Mouse (Mus musculus) testis, postnatal 10 days (tissue): ENCODE measurements at regions not wholly inside any gene's neighbourhood (a gene's known extent, or its start where the extent isn't known, plus 50 kb on each side); places are given as distances from the start of the nearest gene placed in this dataset.
"Not testable (repeated sequence)": the region's sequence is repeated elsewhere in the genome, so short reads cannot be mapped to it uniquely, and the experiment has no call there.

Experiments
- DNase-seq: peaks from one replicate; pipeline ENCODE4 v3.0.0; 2021; ENCODE audit warnings: low spot score

DNA sequence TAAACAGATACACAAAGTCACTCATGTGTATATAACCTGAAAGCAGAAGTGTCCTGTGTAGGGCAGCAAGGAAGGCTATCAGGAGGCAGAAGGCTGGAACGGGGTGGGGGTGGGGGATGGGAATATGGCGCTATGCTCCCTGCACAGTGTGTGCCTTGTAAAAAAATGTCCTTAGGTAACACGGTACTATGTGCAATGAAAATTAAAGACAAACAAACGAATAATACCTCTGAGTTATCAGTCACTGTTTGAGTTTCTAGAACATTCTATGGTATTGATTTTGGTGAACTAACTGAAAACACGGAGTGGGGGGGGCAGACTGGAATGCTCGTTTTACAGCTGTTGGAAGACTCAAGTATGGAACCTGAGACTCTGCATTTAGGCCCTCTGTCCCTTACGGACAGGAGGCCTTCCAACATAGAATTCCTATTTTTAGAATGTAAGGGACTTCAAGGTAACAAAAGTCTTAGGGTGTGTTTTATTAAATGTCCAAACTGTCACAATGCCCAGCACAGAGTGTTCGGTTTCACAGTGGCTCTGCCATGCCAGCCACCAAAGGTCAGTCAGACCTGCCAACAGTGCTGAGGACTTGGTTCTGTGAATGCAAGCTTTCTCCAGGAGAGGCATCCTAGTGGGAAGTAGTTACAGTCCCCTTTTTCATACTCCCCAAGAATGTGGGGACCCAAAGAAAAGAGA, 240.6 kb downstream of the Ano6 start:
- no peak for DNase-seq

DNA sequence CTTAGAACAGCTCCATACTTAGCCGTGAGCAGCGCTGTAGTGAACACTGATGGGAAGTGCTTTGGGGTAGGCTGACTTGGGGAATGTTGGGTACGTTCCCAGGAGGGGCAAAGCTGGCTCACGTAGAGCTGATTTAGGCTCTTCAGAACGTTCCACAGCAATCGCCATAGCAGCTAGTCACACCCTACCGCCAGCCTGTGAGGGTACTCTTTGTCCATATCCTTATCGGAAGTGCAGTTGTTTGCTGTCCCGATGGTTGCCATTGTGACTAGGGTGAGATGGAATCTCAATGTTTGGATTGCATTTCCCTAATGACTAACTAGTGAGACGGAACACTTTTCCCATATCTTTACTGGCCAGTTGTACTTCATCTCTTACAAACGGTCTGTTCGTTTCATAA, 244.6 kb downstream of the Ano6 start:
- no peak for DNase-seq

DNA sequence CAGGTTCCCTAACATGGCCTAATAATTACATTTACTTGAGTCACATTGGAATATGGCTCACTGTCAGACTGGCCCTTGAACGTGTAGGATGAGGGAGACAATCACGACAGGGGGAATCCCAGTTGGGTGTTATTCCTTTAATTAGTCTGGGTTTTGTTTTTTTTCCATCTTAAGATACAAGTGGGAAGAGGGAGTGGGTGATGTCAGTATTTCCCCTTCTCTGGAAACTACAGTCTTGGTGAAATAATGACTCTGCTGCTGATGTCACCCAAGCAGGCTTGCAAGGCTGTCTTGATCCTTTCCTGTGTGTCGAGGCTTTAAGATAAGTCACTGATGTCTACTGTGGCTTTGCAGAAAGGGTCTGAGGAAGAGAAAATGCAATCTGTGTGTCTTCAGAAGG, 241.8 kb upstream of the Arid2 start:
- no peak for DNase-seq

DNA sequence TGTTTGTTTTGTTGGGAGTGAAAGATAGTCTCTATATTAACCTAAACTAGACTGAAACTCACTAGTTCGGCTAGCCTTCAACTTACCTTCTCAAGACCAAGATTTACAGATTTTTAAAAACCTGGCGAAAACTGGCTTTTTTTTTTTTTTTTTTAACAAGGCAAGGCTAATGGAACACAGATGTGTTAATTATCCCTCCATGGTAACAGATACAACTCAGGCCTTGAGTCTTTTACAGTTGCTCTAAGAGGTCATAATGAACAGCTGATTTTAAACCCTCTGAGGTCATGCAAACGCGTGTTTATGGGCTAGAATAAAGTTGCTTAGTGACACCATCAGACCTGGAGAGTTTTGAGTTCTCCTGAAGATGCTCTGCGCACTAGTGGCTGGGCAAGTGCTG, 240.7 kb upstream of the Arid2 start:
- DNase-seq: no peak

- no peak for DNase-seq
Observed at GRCm38 (mm10) chr15:96050416-96050815, 236.9 kb upstream of the Arid2 start.

GRCm38 (mm10) chr15:96052586-96052985, 234.7 kb upstream of the Arid2 start:
- DNase-seq: no peak

GRCm38 (mm10) chr15:96055361-96055760, 232.0 kb upstream of the Arid2 start:
- no peak for DNase-seq

GRCm38 (mm10) chr15:96055796-96056473, 231.4 kb upstream of the Arid2 start:
- no peak for DNase-seq

GRCm38 (mm10) chr15:96059623-96060022, 227.7 kb upstream of the Arid2 start:
- no peak for DNase-seq

DNA sequence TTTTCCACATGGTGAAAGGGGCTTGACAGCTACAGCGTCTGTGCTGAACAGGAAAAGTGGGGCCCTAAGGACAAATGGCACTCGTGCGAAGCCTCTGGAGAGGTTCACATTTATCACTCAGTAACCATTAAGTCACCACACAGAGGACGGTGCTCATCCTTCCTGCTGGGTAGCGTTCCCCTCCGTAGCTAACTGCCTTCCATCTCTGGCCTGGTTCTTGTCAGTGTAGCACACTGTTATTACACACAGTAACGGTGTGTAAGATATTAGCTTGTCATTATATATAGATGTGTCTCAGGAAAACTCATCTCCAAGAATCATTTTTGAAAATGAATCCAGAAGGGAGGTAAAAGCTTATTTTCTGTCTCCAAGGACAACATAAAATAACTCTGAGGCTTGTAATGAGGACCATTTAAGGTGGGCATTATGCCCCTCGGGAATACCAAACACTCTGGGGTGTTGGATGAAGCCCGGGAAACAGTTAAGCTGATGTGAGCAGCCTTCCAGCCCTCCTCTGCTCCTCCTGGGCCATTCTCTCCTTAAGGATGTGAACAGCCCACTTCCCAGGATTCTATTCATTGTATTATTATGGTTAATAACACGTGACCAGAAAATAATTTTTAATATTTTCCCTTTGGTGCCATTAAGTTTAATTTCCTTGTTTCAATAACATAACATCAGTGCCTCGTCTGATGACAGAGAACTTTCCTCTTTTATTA, 222.7 kb upstream of the Arid2 start:
- DNase-seq: no peak

DNA sequence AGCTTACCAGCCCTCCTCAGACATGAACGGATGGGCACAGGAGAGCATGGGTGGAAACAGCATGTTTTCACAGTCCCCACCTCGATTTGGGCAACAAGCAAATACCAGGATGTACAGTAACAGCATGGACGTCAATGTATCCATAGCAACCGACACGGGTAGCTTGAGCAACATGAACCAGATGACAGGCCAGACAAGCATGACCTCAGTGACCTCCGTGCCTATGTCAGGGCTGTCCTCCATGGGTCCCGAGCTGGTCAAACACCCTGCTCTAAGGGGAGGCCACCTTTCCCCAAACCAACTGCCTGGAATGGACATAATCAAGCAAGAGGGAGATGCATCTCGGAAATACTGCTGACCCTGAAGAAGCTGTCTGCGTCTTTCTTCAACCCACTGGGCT, 211.7 kb upstream of the Arid2 start:
- no peak for DNase-seq

- no peak for DNase-seq
Observed at GRCm38 (mm10) chr15:96077756-96078155, 209.6 kb upstream of the Arid2 start.

DNA sequence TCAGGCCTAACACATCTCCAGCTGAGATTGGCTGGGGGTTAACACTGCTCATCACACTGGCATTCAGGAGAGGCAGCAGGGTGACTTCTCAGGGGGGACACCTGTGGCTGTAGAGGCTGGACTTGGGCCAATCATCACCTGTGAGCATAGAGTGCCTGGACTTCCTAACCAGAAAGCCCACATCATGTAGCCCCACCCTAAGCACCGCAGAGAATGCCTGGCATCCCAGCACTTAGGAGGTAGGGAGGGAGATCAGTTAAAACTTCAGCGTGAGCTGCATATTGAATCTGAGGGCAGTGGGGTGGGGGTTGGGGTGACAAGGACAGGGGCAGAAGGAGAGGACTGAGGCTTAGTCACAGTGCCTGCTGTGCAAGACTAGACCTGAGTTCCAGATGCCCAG, 208.7 kb upstream of the Arid2 start:
- no peak for DNase-seq

- no peak for DNase-seq
Observed at GRCm38 (mm10) chr15:96089676-96090075, 197.6 kb upstream of the Arid2 start.

- DNase-seq: no peak
Observed at GRCm38 (mm10) chr15:96096438-96096837, 190.9 kb upstream of the Arid2 start.

- DNase-seq: no peak
Observed at GRCm38 (mm10) chr15:96098821-96099220, 188.5 kb upstream of the Arid2 start.

- not testable (repeated sequence) for DNase-seq
Observed at GRCm38 (mm10) chr15:96099844-96100640, 187.3 kb upstream of the Arid2 start.

GRCm38 (mm10) chr15:96103737-96104136, 183.6 kb upstream of the Arid2 start:
- no peak for DNase-seq

DNA sequence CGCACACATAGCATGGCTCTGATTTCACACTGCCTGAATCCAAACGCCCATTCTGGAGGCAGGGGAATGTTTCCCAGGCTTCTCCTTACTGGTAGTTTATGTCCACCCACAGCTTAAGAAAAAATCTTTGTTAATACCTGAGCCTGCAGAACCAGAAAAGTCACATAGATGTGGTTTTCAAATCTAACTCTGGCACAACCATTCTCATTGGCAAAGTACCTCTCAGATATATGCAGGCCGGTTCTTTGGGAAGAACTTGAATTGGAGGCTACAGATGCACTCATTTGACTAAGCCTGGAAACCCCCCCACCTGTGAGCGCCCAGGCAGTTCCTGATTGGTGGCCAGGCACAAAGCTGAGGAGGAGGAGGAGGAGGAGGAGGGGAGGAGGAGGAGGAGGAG, 179.8 kb upstream of the Arid2 start:
- no peak for DNase-seq

DNA sequence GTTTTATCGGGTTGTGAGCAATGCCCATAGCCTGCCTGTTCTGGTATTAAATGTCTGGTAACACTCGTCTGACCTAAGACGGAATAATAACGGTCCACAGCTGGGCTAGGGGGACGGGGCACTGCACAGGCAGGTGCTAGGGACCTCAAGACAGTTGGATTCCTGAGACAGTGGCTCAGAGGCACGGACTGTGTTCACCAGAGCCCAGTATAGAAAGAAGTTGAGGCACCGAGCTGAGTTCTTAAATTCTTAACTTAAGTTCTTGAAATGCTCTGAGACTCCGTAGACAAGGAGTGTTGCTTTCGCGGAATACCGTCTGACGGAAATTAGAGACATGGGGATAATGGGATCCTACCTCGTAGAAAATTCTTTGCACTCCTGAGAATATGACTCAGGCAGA, 174.2 kb upstream of the Arid2 start:
- DNase-seq: no peak

DNA sequence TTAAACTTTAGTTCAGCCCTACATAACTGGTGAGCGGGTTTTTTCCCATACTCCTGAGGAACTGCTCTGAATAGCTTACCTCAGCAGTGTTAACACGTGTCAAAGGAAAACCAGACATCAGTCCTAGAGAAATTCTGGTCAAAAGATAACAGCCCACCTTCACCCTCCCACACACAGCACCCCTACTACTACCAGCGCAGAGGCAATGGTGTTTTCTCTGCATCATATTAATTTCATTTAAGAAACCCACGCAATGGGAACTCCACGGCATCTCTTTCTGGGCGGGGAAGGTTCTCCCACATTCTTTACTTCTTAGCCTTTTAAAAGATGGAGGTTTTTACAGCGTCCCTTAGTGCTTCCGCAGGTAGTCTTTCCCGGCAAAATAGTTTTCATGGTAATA, 172.7 kb upstream of the Arid2 start:
- no peak for DNase-seq

- DNase-seq: no peak
Observed at GRCm38 (mm10) chr15:96115196-96115595, 172.1 kb upstream of the Arid2 start.
